Mouse (Mus musculus): ENCODE results near the gene Cd2. TPM values are rescaled to one million over a fixed set of nuclear protein-coding genes. Genes with fewer than 3 reads are reported as not detected.

Cd2 gene
- total RNA-seq, 2 experiments from 2014 or later: not detected

GRCm38 (mm10) chr3:101230201-101230600, 57.5 kb downstream of the Cd2 start:
- no peak for DNase-seq (ENCODE audit: low spot score in 2 of 2)

GRCm38 (mm10) chr3:101229551-101229930, 58.2 kb downstream of the Cd2 start:
- DNase-seq (ENCODE audit: low spot score in 2 of 2): no peak

- no peak for DNase-seq (ENCODE audit: low spot score in 2 of 2)
Observed at GRCm38 (mm10) chr3:101228868-101229550, 58.7 kb downstream of the Cd2 start.

- DNase-seq (ENCODE audit: low spot score in 2 of 2): no peak
Observed at GRCm38 (mm10) chr3:101228066-101228465, 59.7 kb downstream of the Cd2 start.

Other genes starting within 250 kb of the Cd2 start
- gene Ptgfrn, start 177.7 kb downstream of the Cd2 start, total RNA-seq (2021): 10 to 100 TPM; 30.4 to 30.8 TPM
- gene Igsf3, start 89.1 kb upstream of the Cd2 start, total RNA-seq (2021): 10 to 100 TPM; 57.3 to 57.7 TPM